Mouse (Mus musculus) Muller cell, postnatal 12 days (primary cell): ENCODE measurements around the gene Stpg3.
A peak's percentile ranks its signal among the peaks of the same experiment; 100 is the strongest.

Experiments used
- DNase-seq: peaks from one replicate; pipeline ENCODE4 v3.0.0-alpha.2; 2015; ENCODE audit errors: inconsistent ontology term

The Stpg3 gene

DNA sequence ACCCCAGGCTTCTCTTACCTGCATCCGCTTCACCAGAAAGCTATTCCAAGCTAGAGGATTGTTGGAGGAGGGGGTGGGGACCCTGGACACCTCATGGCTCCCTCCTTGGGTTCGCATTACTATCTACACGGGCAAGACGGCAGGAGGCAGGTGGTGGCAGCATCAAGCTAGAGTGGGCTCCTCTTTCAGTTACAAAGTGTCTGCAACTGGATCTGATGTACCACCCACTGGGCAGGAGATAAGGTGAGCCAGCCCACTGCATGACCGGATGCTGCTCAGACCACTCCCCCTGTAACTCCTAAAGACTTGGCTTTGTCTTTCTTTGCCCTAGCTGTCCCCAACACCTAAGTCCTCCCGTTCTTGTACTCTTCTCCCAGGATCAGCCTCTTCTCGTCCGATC is 22.2 kb upstream of the Stpg3 start, which contains the start of gene Rnf224:
Rnf224 (minus strand) TSS at position 174 of the 400 bp plus-strand sequence.
- DNase-seq: no peak

DNA sequence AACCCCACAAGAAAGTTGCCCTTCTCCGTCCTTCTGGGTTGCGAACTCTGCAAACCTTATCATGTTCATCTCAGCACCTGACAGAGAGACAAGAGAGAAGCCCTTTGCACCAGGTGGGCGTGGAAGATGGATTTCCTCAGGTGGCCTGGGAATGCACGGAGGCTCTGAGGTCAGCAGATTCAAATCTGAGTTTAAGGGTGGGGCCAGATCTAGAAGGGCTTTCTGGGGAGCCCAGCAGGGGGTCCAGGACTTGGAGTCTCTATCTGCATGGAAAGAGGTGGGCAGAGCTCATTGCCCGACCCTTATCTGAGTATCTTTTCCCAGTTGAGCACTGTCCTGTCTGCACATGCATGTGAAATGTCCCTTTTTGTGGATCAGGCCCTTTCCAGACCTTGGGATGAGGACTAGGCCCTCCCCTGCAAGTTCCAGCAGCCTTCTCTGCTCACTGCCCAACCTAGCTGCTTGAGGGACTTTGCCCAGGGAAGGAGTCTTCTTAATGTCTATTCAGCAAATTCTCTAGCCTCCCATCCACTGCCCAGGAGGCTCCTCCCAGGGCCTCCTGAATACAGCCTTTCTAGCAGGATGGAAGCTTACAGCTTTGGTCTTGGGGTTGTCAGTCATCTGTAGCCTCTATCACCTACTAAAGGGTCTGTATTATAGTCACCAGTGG is 20.2 kb upstream of the Stpg3 start:
- DNase-seq: no peak

DNA sequence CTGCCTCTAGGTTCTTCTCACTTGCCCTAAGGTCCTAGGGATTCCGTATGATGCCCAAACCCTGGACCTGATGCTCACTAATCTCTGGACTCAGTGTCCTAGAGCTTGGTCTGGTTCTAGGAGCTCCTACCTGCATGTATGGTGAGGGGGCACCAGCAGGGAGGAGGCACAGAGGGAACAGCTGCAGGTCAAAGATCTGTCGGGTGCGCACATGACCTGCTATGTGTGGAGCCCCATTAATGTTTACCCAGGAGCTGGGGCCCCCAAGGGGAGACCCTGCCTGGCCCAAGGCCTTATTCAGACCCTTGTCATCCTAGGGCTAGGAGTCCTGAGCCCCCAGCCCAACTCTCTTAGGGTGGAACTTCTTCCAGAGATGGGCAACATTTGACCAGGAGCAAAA is 19.6 kb upstream of the Stpg3 start, which contains the start of gene Slc34a3:
Slc34a3 (minus strand) TSS at position 315 of the 400 bp plus-strand sequence.
- no peak for DNase-seq

DNA sequence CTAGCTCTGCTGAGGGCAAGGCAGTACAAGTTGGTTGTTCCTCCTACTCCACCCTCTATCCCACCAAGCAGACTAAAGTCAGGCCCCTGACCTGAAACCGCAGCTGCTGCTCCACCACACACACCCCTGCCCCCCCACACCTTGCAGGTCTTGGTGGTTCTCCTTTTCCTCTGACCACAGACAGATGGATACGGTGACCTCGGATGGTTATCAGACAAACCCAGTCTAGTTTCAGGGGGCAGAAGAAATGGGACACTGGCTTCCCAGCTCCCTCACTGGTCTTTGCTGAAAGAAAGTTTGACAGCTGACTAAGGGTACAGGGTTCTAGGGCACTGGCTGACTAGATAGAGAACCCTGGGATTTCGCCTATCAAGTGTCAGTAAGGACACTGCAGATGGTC is 19.0 kb upstream of the Stpg3 start:
- no peak for DNase-seq

DNA sequence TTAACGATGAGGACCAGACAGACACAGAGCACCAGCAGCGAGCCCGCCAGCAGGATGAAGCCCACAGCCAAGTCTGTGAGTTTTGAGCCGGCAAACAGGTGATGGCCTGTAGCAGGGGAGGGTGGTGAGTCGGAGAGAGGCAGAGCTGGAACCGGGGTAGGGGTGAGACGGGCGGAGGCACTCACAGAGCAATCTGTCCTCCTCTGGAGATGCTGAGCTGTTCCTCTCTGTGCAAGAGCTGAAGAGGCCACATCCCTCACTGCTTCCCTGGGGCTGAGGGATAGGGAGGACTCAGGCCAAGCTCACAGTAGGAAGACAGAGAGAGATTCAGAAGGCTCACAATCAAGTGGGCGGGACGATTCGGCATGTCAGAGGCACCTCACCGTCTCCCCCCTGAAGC is 16.6 kb upstream of the Stpg3 start:
- DNase-seq: no peak

DNA sequence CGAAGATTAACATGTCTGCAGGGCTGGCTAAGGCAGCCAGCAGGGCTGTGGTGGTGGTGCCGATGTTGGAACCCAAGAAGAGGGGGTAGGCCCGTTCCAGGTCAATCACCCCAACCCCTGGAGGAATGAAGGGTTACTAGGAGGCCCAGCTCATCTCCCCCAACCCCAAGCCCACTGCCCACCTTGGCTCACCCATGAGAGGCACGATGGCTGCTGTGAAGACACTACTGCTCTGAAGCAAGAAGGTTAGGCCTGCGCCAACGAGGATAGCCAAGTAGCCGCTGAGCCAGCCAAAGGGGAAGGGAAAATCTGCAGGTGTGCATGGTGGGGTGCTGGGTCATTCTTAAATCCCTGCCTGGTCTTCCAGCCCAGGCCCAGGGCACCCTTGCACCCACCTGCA is 16.1 kb upstream of the Stpg3 start:
- DNase-seq: no peak

DNA sequence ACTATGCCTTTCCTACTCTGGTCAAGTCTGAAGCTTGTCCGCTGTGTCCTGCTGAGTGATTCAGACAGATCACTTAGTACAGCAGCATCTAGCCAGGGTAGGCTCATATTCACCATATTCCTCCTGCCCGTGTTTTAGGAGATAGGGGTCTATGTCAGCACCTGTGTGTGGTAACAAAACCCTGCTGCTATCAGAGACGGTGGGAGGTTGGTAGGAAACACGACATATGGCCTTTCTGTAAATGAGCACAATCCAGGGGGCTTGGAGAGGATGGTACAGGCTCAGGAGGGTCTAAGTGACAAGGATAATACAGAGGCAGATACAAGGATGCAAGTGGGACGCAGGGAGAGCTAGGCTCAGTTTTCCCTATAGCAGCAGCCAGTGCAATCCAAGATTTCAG is 15.1 kb upstream of the Stpg3 start:
- DNase-seq: no peak

DNA sequence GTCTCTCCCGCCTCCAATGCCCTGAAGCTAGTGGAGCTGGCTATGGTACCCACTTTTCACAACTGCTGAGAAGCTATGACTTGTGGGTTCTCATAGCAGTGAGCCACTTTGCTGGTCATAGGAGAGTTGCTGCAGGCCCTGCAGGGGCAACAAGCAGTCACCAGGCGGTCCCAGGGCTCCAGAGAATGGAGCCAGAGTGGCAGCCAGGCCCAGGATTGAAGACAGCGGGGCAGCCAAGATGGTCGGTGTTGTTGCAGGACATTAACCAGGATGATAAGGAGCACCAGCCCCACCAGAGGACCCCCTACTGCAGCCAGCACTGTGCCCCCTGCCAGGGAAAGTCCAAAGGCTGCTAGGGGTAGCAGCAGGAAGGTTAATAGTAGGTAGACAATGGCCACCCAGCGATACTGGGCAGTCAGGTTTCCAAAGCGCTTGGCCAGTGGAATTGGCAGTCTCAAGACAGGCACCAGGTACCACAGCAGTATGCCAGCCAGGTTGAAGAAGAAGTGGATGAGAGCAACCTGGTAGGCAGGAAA is 14.6 kb upstream of the Stpg3 start:
- DNase-seq: no peak

DNA sequence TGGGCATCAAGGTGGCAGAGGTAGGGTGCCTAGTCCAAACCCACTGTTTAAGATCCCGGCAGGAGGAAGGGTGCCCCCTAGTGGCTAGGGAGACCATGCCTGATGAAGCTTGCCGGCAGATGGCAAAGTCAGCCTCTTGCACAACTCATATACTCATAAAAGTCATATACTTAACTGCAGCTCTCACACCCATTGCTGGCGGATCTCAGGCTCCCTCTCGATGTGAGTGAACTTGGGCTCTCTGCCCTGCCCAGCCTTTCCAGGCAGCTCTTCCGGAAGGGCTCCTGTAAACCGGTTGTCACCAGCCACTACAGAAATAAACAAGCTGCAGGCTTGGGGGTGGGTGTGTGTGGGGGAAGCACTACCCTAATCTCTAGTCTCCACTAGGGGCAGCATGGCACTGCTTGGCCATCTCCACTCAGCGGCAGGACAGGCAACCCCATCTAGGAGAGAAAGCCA is 14.0 kb upstream of the Stpg3 start:
- DNase-seq: peak; percentile 89

DNA sequence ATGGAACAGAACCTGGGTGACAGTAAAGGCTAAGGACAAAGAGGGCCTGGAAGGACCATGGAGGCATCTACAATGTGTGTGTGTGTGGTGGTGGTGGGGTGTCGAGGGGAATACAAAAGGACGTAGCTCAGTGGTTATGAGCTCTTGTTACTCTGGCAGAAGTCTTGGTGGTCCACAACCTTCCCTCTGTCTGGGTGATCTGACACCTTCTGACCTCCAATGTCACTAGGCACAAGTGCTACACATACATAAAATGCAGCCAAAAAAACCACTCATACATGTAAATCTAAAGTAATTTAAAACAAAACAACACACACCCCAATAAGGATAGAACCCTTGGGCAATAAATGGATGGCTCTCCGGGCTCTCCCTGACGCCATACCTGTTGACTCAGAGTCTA is 13.0 kb upstream of the Stpg3 start:
- DNase-seq: no peak

DNA sequence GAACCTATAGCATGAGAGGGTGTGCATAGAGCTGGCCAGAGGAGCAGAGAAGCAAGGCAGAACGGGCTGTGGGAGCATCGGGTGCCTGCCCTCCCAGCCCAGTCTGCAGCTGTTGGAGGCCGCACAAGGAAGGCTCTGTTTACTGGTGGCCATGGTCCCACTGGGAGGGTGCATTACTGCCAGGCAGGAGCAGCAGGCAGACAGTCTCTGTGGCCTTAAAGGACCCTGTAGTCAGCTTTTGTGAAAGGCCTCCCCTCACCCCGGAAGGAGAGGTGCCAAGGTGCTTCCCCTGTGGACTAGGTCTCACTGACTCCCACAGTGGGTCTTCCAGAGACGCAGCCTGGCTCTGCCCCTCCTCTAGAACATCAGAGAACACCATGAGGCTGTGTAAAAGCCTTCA is 12.4 kb upstream of the Stpg3 start:
- peak; percentile 24 for DNase-seq

DNA sequence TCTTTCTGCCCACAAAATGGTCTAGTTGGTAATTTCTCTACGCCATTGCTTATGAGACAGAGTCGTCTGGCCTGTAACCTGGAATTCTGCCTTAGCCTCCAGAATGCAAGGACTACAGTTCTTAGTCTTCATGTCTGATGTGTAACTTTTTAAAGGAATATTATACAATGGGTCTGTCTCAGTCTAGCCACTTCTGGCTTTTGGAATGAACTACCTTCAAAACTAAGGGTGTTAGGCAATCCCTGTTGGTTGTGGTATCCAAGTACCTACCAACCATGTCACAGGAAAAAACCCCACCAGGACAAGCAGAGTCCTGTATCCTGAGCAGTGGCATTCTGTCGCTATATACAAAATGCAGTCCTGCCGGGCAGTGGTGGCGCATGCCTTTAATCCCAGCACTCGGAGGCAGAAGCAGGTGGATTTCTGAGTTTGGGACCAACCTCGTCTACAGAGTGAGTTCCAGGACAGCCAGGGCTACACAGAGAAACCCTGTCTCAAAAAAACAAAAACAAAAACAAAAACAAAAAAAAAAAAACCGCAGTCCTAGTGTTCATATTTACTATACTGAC is 11.5 kb upstream of the Stpg3 start:
- DNase-seq: no peak

DNA sequence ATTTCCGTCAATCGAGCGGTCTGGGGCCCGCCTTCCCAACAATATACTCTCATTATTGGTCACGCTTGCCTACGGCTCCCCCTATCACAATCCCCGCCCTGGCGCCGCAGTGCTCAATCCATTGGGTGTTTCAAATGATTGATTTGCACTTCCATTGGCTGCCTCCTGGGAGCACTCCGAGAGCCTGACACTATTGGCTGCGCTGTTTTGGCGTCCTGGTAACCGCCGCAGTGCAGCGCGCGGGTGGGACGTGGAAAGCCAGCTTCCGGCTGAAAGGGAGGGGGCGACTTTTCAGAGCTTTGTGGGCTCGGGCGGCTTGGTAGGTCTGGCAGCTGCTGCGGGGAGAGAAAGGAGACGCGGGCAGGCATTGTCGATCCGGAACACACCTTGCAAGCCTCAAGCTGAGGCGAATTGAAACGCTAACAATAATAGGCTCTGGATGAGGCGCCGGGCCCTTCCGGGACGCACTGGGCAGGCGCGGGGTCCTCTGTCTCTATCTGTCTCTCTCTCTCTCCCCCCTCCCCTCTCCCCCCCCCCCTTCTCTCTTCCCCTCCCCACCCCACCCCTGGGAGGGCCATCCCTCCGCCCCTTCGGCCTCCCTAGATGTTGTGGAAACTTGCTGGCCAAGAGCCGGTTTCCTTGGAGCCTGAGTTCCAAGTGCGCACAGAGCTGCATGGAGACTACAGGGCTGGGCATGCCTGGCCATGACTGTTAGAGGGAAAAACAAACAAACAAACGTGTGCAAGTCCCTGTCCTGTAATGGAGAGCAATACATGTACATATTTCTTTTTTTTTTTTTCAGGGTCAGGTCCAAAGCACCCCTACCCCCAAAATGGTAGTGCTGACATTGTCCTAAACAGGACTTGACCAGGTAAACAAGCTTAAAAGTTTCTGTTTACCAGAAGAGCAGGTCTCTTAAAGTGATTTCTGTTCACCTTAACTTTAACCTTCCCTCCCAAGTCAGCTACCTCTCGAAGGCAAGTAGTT is 10.6 kb upstream of the Stpg3 start:
- DNase-seq: peak; percentile 99

DNA sequence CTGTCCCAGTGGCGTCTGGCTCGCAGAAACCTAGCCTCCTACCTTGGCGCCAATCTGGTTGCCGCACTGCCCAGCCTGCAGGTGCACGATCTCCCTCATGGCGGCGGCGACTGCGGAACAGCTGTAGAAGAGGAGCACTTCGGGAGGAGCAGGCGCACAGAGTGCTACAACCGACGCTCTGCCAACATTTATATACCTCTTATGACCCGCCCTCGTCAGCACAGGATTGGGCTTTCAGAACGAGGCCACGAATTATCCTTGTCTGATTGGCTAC is 10.0 kb upstream of the Stpg3 start, which contains the start of gene Tubb4b:
Tubb4b (minus strand) TSS at position 211 of the 274 bp plus-strand sequence.
- DNase-seq: no peak

DNA sequence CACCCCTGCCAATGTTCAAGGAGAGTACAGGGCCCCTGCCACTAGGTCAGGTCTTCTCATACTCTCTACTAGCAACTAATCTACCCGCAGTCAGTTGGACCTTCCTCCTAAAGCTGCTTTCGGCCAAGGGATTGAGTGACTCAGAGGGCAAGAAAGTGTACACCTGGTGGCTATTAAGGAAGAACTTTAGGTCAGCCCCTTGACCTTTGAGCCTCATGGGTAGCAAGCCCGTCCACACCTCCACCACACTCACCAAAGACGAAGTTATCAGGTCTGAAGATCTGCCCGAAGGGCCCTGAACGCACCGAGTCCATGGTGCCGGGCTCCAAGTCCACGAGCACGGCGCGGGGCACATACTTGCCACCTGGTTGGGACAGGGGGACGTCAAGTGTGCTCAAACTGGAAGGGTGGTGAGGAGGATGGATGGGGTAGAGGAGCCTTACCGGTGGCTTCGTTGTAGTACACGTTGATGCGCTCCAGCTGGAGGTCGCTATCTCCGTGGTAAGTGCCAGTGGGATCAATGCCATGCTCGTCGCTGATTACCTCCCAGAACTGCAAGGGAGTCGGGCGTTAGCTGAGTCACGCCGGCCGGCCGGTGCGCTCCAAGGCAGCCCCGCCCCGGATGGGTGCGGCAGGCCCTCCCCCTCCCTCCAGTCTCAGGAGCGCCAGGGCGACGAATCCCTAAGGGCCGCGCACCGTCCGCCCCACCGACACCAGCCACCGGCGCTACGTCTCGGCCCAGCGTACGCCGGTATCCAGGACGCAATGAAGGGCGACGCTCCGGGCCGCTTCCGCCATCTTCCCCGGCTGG is 9.4 kb upstream of the Stpg3 start:
- peak; percentile 88 for DNase-seq

DNA sequence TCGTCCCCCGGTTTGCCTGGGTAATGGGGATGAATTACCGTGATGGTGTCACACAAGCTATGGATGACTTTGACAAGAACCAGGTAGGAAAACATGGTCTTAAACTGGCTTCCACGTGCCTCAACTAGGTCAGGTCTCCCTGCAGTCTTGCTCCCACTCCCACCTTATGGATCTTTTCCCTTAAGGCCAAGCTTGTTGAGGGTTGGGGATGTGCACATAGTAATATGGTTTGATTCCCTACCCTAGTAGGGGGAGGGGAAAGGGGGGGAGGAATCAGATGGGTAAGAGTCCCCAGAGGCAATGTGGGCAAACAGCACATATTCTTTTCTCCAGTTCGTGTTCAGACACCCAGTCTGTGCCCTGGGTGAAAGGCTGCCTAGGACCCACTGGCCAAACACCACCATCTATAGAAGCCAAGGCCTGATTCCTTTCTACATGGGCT is 6.9 kb upstream of the Stpg3 start:
- DNase-seq: no peak

DNA sequence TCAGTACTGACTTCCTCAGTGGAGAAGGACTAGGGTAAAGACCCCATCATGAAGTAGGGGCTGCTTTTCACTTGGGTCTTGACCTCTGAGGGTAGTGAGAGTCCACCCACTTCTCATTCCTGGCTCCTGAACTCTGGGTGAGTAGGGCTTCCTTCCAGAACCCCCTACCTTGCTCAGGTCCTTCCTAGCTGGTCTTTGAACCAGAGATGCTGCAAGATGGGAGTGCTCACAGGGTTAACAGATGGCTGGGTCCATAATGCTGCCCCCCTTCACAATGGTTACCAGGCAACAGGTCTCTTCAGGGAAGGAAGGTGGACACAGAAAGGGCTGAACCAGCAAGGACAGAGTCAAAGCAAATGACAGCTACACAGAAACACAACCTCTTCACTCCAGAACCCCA is 4.0 kb upstream of the Stpg3 start, which contains the start of gene Fam166a:
Fam166a (plus strand) TSS at position 301 of the 400 bp plus-strand sequence.
- DNase-seq: no peak

DNA sequence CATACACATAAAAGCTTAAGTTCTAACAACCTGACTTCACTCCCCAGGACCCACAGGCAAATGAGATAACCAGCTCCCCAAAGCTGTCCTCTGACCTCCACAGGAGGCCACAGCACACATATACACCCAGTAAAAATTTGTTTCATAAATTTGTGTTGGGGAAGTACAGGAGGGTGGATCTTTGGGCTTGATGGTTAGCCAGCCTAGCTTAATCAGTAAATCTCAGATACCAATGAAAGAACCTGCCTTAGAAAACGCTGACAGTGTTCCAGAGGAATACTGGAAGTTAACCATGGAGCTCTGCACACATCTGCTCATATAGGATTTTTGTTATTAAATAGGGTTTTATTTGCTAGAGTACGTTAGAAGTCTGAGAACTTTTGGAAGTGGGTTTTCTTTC is 3.2 kb upstream of the Stpg3 start:
- no peak for DNase-seq

DNA sequence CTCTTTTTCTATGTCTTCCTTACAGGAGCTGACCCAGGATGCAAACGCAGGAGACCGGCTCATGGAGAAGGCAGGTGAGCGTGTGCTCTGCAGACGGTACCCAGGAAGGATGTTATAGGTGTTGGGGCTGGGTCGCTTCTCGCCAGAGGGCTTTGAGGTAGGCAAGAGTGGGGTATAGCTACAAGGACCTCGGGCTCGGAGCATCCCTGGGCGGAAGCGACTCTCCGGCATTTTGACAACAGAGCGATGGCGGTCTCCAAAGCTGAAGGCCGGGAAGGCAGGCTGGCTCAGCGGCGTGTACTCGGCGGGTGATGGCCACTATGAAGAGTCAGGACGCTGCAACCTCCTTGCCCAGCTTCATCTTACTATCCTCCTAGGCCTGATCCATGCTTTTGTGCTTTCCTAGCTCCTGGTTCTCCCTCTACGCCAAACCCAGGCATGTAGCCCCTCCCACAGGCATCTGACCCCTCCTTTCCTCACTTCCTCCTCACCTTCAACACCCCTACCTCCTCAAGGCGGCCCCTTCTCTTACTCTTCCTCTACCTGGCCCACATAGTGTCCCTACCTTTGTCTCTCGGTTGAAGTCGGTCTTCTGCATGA is 1.1 kb downstream of the Stpg3 start:
- no peak for DNase-seq

DNA sequence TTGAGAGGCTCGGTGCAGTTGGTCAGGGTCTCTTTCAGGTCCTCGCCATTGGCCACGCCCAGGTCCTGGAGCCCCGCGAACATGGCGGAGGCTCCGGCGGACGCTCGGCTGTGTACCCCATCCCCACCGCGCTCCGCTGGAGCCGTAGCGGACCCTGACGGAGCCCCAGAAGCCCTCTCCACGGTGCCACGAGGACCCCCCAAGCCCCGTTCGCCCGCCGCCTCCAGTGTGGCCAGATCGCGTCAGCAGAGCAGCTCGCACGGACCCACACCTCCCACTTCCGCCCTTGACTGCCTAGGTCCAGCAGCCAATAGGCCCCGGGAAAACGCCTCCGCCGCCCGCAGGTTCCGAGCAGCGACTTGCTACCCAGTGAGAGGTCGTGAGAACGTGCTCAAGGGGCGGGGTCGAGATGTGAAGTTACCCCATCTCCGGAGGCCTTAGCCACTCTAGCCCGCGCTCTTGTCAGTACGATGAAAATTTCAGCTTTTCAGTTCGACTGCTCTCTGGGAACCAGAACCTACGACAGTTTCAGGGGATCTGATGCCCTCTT is 3.2 kb downstream of the Stpg3 start, which contains the start of gene Nelfb:
Nelfb (minus strand) TSS at position 369 of the 550 bp plus-strand sequence.
- peak; percentile 96 for DNase-seq
